Mouse (Mus musculus) heart, postnatal 0 days (tissue): ENCODE measurements around the gene Sirt3.

Experiments used
- CTCF ChIP-seq: IDR thresholded peaks from 2 replicates; pipeline ENCODE4 v1.5.1; 2016; ENCODE audit warnings: antibody characterized with exemption, control low read depth, low read depth
- EP300 ChIP-seq: IDR thresholded peaks from 2 replicates; pipeline ENCODE4 v1.6.1; 2016; ENCODE audit warnings: antibody characterized with exemption, low read depth

DNA sequence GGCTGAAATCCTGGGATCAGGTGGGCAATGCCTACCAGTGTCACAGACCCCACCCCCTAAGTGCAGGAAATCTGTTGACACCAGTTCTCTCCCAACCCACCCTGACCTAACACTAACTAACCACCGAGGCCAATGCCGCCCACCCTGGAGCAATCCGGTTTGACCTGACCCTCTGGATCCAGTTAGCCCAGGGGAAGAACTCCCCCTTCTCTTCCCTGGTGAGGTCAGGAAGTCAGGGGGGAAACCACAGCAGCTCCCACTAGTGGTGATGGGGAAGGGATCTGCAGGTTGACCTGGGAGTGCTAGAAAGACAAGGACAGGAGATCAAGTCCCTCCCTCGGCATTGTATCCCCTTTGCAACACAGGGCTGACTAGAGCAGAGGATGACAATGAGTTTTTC is 36.4 kb downstream of the Sirt3 start:
- TF ChIP-seq CTCF, result no peak
- no peak for TF ChIP-seq EP300
